Mouse (Mus musculus) mesoderm, embryonic 11.5 days (tissue): ENCODE data around the gene Crtc2.
"Not testable (repeated sequence)": the region's sequence is repeated elsewhere in the genome, so short reads cannot be mapped to it uniquely, and the experiment has no call there.

ENCODE experiments used
- DNase-seq: peaks from one replicate; pipeline ENCODE4 v3.0.0-alpha.2; 2012; ENCODE audit warnings: low read depth, low spot score

Crtc2 gene

DNA sequence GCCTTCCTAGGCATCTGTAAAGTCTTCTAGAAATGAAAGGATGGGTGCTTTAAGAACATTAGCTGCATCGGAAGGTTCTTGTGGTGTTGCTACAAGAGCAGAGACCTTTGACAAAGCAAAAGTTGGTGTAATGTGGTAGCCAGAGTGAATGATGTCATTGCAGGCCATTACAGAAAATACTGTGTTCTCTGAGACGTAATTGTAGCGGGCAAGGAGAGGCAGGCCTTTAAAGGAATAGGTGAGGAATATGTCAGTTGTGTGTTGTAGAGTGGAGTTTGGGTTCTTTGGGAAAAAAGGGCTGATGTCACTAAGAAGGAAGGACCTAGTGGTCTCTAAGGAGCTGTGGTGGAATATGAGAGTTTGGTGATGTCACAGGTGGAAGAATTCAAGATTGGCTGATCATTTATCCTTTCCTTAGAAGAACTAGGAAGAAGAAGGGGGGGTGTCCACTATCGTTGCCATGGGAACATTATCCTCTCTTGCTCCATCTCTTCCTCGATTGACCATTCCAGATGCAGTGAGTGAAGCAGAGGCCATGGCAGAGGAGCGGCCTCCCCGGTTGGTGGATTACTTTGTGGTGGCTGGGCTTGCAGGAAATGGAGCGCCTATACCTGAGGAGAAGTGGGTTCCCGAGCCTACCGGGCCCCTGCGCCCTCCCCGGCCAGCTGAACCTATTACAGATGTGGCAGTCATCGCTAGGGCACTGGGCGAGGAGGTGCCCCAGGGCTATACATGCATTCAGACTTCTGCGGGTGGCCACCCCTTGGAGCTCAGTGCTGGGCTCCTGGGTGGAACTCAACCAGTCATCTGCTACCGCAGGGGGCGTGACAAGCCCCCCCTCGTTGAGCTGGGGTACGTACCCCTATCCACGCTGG, 13.2 kb downstream of the Crtc2 start:
- no peak for DNase-seq

DNA sequence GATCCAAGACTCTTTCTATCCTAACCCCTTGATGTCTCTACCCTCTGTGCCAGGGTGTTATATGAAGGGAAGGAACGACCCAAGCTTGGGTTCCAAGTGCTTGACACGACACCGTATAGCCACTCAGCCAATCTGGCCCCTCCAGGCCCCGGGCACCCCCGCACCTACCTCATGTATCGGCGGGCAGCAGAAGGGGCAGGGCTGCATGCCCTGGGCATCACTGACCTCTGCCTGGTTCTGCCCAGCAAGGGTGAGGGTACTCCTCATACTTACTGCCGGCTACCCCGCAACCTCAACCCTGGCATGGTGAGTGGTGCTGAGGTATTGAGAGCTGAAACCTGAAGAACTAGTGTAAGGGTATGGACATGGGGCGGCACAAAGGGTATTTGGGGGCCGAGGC, 14.2 kb downstream of the Crtc2 start:
- no peak for DNase-seq

GRCm38 (mm10) chr3:90268971-90269370, 15.0 kb downstream of the Crtc2 start:
- no peak for DNase-seq

DNA sequence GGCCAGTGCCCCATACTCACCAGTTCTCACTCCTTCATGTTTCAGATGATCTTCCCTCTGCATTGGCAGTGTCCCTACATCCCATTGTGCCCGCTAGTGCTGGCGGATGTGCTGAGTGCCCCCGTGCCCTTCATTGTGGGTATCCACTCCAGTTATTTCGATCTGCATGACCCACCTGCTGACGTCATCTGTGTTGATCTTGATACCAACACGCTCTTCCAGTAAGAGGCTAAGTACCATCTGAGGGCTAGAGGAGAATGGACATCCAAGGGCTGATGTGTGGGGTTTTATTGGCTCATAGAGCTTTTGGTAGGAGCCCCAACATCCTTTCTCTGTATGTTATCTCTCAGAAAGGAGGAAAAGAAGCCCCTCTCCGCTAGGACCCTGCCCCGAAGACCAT, 16.8 kb downstream of the Crtc2 start:
- no peak for DNase-seq

GRCm38 (mm10) chr3:90272170-90272569, 18.2 kb downstream of the Crtc2 start:
- DNase-seq, result no peak

- no peak for DNase-seq
Observed at GRCm38 (mm10) chr3:90273855-90274254, 19.9 kb downstream of the Crtc2 start.

DNA sequence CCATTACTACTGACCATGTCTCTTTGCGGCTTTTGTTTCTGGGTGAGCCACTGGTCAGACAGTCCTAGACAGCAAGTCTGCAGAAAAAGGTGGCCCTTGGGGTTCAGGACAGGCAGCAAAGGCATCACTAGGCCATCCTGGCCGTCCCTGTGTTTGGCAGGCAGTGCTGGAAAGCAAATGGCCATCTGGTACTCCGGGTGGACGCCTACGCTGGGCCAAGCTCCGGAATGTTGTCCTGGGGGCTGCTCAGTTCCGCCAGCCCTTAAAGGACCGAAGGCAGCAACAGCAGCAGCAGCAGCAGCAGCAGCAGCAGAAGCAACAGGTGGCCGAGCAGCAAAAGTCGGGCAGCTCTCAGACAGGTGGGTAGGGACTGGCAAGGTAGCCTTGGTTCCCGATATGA, 21.3 kb downstream of the Crtc2 start:
- DNase-seq, result no peak

DNA sequence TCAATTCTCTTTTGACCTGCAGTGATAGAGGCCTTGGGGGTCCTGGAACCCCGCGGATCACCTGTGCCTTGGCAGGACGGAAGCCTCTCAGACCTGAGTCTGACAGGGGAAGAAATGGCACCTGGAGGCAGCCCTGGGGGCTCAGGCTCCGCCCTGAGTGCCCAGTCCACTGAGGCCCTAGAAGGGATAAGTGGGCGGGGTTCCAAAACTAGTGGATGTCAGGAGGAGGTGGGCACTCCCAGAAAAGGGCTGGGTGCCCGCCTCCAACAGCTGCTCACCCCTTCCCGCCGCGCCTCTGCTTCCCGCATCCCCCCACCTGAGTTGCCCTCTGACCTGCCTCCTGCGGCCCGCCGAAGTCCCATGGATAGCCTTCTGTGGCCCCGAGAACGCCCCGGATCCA, 22.9 kb downstream of the Crtc2 start:
- no peak for DNase-seq

- DNase-seq, result no peak
Observed at GRCm38 (mm10) chr3:90277793-90278192, 23.8 kb downstream of the Crtc2 start.

- no peak for DNase-seq
Observed at GRCm38 (mm10) chr3:90278211-90278610, 24.2 kb downstream of the Crtc2 start.

- no peak for DNase-seq
Observed at GRCm38 (mm10) chr3:90279216-90279615, 25.3 kb downstream of the Crtc2 start.

GRCm38 (mm10) chr3:90279743-90280142, 25.8 kb downstream of the Crtc2 start:
- no peak for DNase-seq

DNA sequence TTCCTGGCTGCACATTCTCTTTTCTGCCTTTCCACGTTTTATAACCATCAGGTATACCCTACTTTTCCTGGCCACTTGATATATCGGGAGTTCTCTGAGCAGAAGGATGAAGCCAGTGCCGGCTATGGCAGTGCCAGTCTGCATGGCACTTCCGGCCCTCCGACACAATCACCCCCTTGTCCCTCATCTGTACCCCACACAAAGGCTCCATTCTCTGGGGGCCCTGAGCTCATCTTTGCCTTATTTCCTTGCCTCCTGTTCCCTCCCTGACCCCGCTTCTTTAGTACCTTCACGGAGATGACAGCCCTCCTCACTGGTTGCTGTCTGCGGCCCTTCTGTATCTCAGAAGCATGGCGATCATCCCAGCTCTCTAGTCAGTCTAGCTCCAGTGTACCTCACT, 26.7 kb downstream of the Crtc2 start:
- no peak for DNase-seq

DNA sequence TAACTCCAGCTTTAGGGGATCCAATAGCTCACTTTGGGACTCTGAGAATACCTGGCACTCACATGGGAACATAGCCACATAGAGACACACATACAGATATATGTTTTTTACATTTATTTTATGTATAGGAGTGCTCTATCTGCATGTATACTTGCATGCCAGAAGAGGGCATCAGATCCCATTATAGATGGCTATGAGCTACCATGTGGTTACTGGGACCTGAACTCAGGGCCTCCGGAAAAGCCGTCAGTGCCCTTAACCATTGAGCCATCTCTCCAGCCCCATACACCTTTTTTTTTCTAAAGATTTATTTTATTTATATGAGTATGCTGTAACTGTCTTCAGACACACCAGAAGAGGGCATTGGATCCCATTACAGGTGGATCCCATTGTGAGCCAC, 30.2 kb downstream of the Crtc2 start:
- no peak for DNase-seq

DNA sequence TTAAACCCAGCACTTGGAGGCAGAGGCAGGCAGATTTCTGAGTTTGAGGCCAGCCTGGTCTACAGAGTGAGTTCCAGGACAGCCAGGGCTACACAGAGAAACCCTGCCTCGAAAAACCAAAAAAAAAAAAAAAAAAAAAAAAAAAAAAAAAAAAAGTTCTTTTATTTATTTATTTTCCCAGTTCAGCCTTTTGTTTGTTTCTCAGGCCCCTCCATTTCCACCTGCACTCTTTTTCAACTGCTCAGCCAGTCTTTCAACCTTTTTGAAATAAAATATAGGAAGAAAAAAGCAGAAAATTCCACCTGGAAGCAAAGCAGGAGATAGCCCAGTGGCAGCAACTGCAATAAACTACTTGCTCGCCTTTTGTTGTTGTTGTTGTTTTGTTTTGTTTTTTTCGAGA, 35.4 kb downstream of the Crtc2 start:
- not testable (repeated sequence) for DNase-seq

DNA sequence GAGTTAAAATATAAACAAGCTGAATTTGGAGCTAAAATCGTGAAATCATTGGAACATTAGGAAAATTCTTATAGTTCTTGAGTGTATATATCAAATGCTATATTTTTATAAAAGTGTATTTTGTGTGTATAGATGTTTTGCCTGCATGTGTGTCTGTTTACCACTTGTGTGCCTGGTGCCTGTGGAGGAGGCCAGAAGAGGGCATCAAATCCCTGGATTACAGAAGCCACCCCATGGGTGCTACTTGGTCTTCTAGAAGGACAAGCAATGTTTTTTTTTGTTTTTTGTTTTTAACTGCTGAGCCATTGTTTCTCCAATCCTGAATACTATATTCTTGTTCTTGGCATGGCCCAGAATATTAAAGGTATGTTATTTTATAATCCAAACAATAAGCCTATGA, 36.6 kb downstream of the Crtc2 start:
- no peak for DNase-seq

GRCm38 (mm10) chr3:90291982-90292344, 38.0 kb downstream of the Crtc2 start:
- DNase-seq, result no peak

DNA sequence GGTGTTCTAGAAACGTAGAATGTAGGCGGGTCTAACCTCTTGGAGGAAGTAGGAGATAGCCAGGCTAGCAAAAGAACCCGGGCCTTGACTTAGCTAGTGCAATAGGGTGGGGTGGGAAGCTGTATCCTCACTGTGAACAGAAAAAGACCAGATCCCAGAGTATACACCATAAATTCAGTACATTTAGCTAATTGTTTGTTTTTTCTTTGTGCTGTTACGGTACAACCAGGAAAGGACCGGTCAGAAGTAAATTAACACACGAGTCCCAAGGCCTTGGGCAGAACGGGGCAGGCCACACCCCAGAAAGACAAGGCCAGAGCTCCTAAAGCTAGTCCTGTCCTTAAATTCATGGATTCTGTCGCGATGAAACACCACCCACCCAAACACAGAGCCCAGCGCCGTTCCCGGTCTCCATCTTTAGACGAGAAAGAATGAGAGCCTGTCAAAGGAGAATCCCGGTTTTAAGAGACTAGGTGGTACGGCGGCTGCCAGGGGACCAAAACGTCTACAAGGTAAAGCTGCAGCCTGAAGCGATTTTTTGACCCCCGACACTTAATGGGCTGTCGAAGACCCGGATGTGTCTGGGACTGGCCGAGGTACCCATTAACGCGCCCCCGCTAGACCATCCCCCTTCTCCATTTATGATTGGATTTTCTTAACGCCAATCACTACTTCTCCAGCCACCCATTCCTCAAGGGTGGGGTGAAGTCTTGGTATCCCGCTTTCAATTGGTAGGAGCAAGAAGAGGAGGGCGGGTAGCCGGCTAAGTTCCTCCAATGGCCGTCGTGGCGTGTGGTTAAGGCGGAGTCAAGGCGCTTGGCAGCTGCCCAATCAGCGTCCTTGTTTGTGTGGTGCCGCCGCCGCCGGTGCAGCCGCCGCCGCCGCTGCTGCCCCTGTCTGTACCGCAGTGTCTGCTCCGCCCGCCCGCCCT, 38.6 kb downstream of the Crtc2 start, which contains the start of gene Gatad2b:
Gene Gatad2b (plus strand): TSS at position 834 of the 931 bp plus-strand sequence.
- DNase-seq, result peak; percentile 100

DNA sequence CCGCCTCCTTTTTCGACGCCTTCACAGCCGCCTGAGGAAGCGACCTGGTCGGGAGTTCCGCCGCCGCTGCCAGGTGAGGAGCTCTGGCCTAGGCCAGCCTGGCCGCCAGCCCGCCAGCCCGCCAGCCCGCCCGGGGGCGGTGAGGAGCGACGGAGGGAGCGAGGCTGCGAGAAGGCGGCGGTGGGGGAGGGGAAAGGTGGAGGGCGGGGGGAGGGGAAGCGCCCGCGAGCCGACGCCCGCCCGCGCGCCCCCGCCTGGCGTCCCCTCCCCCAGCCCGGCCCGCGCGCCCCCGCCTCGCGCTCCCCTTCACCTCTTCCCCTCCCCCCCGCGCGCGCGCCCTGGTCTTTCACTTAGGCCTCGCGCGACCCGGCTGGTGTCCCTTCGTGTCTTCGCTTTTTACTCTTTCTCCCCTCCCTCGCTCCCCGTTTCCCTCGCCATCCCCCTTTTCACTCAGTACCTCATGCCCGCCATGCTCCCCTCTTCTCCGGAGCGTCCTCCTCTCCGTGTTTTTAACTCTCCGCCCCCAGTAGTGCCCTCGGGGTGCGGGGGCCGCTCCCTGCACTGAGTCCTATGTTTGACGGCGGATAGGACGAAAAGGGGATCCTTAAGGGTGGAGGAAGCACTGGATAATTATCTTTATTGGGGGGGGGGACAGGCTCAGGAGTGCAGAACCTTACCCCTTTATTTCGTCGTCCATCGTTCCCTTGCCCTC, 39.5 kb downstream of the Crtc2 start:
- peak; percentile 75 for DNase-seq

DNA sequence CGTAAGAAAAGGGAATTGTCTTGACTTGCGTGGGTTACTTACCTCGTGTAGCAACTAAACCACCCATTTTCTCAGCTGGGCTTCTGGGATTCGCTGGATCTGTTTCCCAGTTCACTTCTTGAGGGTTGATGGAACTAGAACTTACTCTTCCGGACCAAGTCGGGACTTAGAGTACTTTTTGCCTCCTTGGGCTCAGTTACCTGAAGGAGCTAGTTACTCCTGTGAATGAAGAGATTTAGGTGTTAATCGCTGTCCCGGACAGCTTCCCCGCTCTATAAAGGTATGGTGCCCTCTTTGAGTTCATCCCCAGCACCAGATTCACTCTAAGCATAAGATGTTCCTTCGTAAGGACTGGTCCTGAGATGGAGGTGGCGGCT, 40.1 kb downstream of the Crtc2 start:
- peak; percentile 17 for DNase-seq

DNA sequence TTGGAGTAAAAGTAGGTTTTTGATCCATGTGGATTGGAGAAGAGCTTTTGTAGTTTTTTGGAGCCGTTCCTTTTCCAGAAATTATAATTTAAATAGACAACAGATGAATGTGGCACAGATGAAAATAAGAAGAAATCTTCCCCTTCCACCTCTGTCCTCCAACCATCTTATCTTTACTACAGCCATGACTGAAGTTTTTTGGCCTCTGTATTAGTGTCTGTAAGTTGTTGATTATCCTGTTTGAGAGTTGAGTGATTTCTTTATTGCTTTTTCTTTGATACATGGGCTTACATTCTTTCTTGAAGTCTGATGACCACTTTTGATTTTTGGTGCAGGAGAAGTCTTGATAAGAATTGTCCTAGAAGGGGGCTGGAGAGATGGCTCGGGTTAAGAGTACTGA, 40.7 kb downstream of the Crtc2 start:
- DNase-seq, result no peak

- no peak for DNase-seq
Observed at GRCm38 (mm10) chr3:90305801-90306200, 51.8 kb downstream of the Crtc2 start.
